Mouse (Mus musculus) stomach, embryonic 15.5 days (tissue): ENCODE measurements around the gene Klhdc2. TPM values are rescaled to one million over a fixed set of nuclear protein-coding genes. Genes with fewer than 3 reads are reported as not detected.
A peak's percentile ranks its signal among the peaks of the same experiment; 100 is the strongest.

Experiments used
- ATAC-seq: fragments of 200-750 bp; cut with Nextera tagmentation; 2 replicates; pipeline ENCODE4 v1.8.0; 2017; ENCODE audit warnings: low read depth, moderate number of reproducible peaks, moderate TSS enrichment; ENCODE audit not compliant: insufficient read depth, low FRiP score
- H3K27ac ChIP-seq: fragments of 300-500 bp; sonication (generic); 2 replicates; pipeline ENCODE4 v1.5.1; 2015; ENCODE audit warnings: mild to moderate bottlenecking, inconsistent platforms
- H3K27me3 ChIP-seq: fragments of 300-500 bp; sonication (generic); replicated peaks from 2 replicates; pipeline ENCODE4 v1.6.1; 2015; ENCODE audit warnings: inconsistent platforms
- H3K36me3 ChIP-seq: fragments of 300-500 bp; sonication (generic); 2 replicates; pipeline ENCODE4 v1.6.1; 2015; ENCODE audit warnings: inconsistent platforms
- H3K4me1 ChIP-seq: fragments of 300-500 bp; sonication (generic); 2 replicates; pipeline ENCODE4 v1.6.1; 2015; ENCODE audit warnings: inconsistent platforms
- H3K4me2 ChIP-seq: fragments of 300-500 bp; sonication (generic); 2 replicates; pipeline ENCODE4 v1.6.1; 2015; ENCODE audit warnings: mild to moderate bottlenecking, inconsistent platforms
- H3K4me3 ChIP-seq: fragments of 300-500 bp; sonication (generic); replicated peaks from 2 replicates; pipeline ENCODE4 v1.5.1; 2015; ENCODE audit warnings: inconsistent platforms
- H3K9ac ChIP-seq: fragments of 300-500 bp; sonication (generic); 2 replicates; pipeline ENCODE4 v1.6.1; 2015; ENCODE audit warnings: inconsistent platforms
- H3K9me3 ChIP-seq: fragments of 300-500 bp; sonication (generic); 2 replicates; pipeline ENCODE4 v1.6.1; 2016; ENCODE audit warnings: inconsistent platforms
- WGBS: fragments of 180-500 bp; shearing (Covaris S2); methylation state at CpG from one replicate; pipeline ENCODE4 v1.1.7; 2015; 5-methylcytosine and 5-hydroxymethylcytosine counted together
- polyA plus RNA-seq: library from polyadenylated mRNA; unstranded; fragments of >200 nt; fragmentation: Nextera tagmentation; extraction: Ambion mirVana; gene quantifications from 2 replicates; pipeline ENCODE4 v1.2.1, GENCODE M21; 2015

The Klhdc2 gene
- polyA plus RNA-seq, 1 experiment from 2014 or later, result 110 TPM

DNA sequence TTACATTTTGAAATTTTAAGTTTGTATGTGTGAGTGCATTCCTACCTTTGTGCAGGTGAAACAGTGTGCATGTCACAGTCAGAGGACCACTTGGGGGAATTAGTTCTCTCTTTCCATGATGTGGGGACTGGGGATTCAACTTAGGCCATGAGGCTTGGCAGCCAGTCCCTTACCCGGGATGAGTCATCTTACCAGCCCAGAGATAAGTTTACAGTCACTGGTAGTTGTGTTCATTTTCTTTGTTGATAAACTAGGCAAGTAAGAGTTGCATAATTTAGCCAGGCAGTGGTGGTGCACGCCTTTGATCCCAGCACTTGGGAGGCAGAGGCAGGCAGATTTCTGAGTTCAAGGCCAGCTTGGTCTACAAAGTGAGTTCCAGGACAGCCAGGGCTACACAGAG, 7.6 kb downstream of the Klhdc2 start:
- Histone ChIP-seq H3K4me1 (peaks cover 4% of the 10 kb centered on the region; the same call in 1 of the 2 replicates), H3K27ac (no peak overlapping the region), H3K4me3 (no peak overlapping the region), H3K4me2 (no peak overlapping the region), H3K9ac (no peak overlapping the region), H3K36me3 (peaks cover 59% of the 10 kb centered on the region), H3K27me3 (no peaks in the 10 kb centered on the region), H3K9me3 (no peaks in the 10 kb centered on the region)
- no peak for ATAC-seq
- 83% methylated on average over 2 of the region's 2 CpGs for WGBS

GRCm38 (mm10) chr12:69306333-69306732, 9.9 kb downstream of the Klhdc2 start:
- no peak overlapping the region for H3K27ac ChIP-seq
- no peak overlapping the region for H3K9ac ChIP-seq
- H3K27me3 ChIP-seq, result no peaks in the 10 kb centered on the region
- H3K4me2 ChIP-seq, result no peak overlapping the region
- no peaks in the 10 kb centered on the region for H3K4me1 ChIP-seq
- H3K36me3 ChIP-seq, result peaks cover 77% of the 10 kb centered on the region
- H3K9me3 ChIP-seq, result no peaks in the 10 kb centered on the region
- 93% methylated on average over 7 of the region's 7 CpGs for WGBS
- no peak for ATAC-seq
- no peak overlapping the region for H3K4me3 ChIP-seq

DNA sequence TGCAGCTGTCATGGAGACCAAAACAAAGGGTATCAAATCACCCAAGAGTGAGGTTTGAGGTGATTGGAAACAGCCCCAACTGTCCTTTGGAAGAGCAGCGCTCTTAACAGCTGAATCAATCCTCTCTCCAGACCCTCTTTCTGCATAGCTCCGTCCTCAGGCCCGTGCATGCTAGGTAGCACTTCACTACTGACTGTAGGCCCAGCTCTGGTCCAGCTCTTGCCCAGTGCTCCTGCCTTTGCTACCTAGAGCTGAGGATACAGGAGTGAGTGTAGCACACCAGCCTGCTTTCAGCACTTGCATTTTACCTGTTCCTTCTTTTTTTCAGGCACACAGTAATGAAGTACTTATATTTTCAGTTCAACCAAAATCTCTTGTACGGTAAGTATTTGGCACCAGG, 13.2 kb downstream of the Klhdc2 start:
- Histone ChIP-seq H3K27me3 (no peaks in the 10 kb centered on the region), H3K4me2 (no peak overlapping the region), H3K4me1 (no peaks in the 10 kb centered on the region), H3K9ac (no peak overlapping the region), H3K36me3 (peaks cover 69% of the 10 kb centered on the region), H3K27ac (no peak overlapping the region), H3K9me3 (no peaks in the 10 kb centered on the region), H3K4me3 (no peak overlapping the region)
- ATAC-seq, result no peak
- WGBS, result 95% methylated on average over 4 of the region's 4 CpGs

- ATAC-seq, result no peak
- Histone ChIP-seq H3K4me1 (no peaks in the 10 kb centered on the region), H3K4me3 (no peak overlapping the region), H3K9ac (no peak overlapping the region), H3K9me3 (no peaks in the 10 kb centered on the region), H3K27me3 (no peaks in the 10 kb centered on the region), H3K4me2 (no peak overlapping the region), H3K27ac (no peak overlapping the region), H3K36me3 (peaks cover 47% of the 10 kb centered on the region)
Measured at GRCm38 (mm10) chr12:69318431-69318830, 21.9 kb downstream of the Klhdc2 start.

- Histone ChIP-seq H3K4me1 (no peaks in the 10 kb centered on the region), H3K4me2 (no peak overlapping the region), H3K4me3 (no peak overlapping the region), H3K36me3 (peaks cover 29% of the 10 kb centered on the region; the same call in 1 of the 2 replicates), H3K27me3 (no peaks in the 10 kb centered on the region), H3K27ac (no peak overlapping the region), H3K9me3 (no peaks in the 10 kb centered on the region), H3K9ac (no peak overlapping the region)
- 93% methylated on average over 3 of the region's 3 CpGs for WGBS
- ATAC-seq, result no peak
Measured at GRCm38 (mm10) chr12:69331187-69331586, 34.7 kb downstream of the Klhdc2 start.

DNA sequence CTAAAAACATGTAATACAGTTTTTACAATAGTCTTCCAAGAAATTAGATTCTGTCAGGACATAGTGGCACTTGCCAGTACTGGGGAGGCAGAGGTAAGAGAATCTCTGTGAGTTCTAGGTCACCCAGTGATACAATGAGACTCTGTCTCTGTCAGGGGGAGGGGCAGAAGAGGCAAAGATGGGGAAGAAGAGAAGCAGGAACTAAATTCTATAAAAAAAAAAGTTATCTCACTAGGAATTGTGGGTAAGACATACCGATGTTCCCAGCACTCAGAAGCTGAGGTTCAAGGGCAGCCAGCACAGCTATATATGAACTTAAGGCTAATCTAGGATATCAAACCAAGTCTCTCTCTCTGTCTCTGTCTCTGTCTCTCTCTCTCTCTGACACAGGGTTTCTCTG, 35.7 kb downstream of the Klhdc2 start:
- WGBS, result 86% methylated on average over 1 of the region's 1 CpGs
- no peak for ATAC-seq
- no peak overlapping the region for H3K4me2 ChIP-seq
- H3K36me3 ChIP-seq, result peaks cover 33% of the 10 kb centered on the region; the same call in 1 of the 2 replicates
- no peak overlapping the region for H3K4me3 ChIP-seq
- no peak overlapping the region for H3K9ac ChIP-seq
- no peaks in the 10 kb centered on the region for H3K4me1 ChIP-seq
- no peaks in the 10 kb centered on the region for H3K9me3 ChIP-seq
- no peaks in the 10 kb centered on the region for H3K27me3 ChIP-seq
- no peak overlapping the region for H3K27ac ChIP-seq

GRCm38 (mm10) chr12:69333547-69333946, 37.1 kb downstream of the Klhdc2 start:
- Histone ChIP-seq H3K4me3 (no peak overlapping the region), H3K36me3 (peaks cover 28% of the 10 kb centered on the region; the same call in 1 of the 2 replicates), H3K27ac (no peak overlapping the region), H3K4me1 (no peaks in the 10 kb centered on the region), H3K9ac (no peak overlapping the region), H3K27me3 (no peaks in the 10 kb centered on the region), H3K4me2 (no peak overlapping the region), H3K9me3 (no peaks in the 10 kb centered on the region)
- WGBS, result 80% methylated on average over 2 of the region's 2 CpGs
- ATAC-seq, result no peak

DNA sequence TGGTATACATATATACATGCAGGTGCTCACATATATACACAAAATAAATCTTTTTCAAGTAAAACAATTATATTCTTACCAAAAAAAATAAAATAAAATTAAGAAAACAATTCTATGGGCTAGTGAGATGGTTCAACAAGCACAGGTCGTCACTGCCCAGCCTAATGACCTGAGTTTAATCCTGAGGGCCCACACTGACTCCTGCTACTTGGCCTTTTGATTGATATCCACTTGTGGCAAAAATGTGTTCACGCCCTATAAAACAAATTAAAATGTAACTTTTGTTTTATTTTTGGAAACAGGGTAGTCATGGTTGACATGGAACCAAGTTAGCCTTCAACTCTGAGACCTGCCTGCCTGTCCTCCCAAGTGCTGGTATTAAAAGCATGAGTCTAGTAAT, 53.4 kb downstream of the Klhdc2 start:
- ATAC-seq, result no peak
- Histone ChIP-seq H3K4me1 (no peaks in the 10 kb centered on the region), H3K4me2 (no peak overlapping the region), H3K36me3 (peaks cover 42% of the 10 kb centered on the region), H3K9ac (no peak overlapping the region), H3K27me3 (no peaks in the 10 kb centered on the region), H3K27ac (no peak overlapping the region), H3K9me3 (no peaks in the 10 kb centered on the region), H3K4me3 (no peak overlapping the region)
- 77% methylated on average over 2 of the region's 2 CpGs for WGBS

- WGBS, result 75% methylated on average over 1 of the region's 1 CpGs
- Histone ChIP-seq H3K9ac (no peak overlapping the region), H3K4me3 (no peak overlapping the region), H3K27ac (no peak overlapping the region), H3K4me1 (peaks cover 4% of the 10 kb centered on the region; the same call in 1 of the 2 replicates), H3K36me3 (peaks cover 33% of the 10 kb centered on the region), H3K27me3 (no peaks in the 10 kb centered on the region), H3K9me3 (no peaks in the 10 kb centered on the region), H3K4me2 (no peak overlapping the region)
- no peak for ATAC-seq
Measured at GRCm38 (mm10) chr12:69351685-69352084, 55.2 kb downstream of the Klhdc2 start.

- peak within 1 kb of the TSS; percentile 67 for H3K4me2 ChIP-seq
- peak; percentile 50 for ATAC-seq
- WGBS, result under 1% methylated on average over 45 of the region's 50 CpGs
Measured at GRCm38 (mm10) chr12:69356546-69357299, 60.2 kb downstream of the Klhdc2 start, which contains the start of gene Nemf. TSS of gene Nemf (minus strand) at chr12:69357165.

DNA sequence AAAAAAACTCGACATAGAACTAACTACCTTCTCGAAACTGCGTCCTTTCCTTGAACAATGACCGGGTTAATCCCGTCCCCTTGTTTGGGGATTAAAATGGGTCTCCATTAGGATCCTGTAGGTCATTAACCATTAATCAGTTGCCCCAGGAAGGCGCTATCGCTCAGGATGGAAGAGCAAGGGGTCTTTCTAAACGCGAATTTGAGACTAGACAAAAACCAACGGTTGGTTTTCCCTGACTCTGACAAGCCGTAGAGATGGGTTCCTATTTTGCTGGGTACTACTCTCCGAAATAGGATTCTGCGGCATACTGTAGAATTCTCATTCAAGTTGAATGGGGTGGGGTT, 60.8 kb downstream of the Klhdc2 start:
- H3K9ac ChIP-seq, result peak overlapping the region; percentile 20; the same call in 1 of the 2 replicates
- H3K9me3 ChIP-seq, result no peaks in the 10 kb centered on the region
- no peak for ATAC-seq
- H3K36me3 ChIP-seq, result peaks cover 7% of the 10 kb centered on the region
- H3K4me1 ChIP-seq, result peaks cover 5% of the 10 kb centered on the region; the same call in 1 of the 2 replicates
- peak overlapping the region; percentile 77; the same call in 1 of the 2 replicates for H3K27ac ChIP-seq
- H3K4me2 ChIP-seq, result peak overlapping the region; percentile 67
- H3K4me3 ChIP-seq, result peak overlapping the region; percentile 77
- WGBS, result 6% methylated on average over 13 of the region's 13 CpGs
- no peaks in the 10 kb centered on the region for H3K27me3 ChIP-seq

More at GRCm38 (mm10) chr12:69356546-69357299, 60.2 kb downstream of the Klhdc2 start, which contains the start of gene Nemf:
- H3K4me1 ChIP-seq, result peaks cover 4% of the 10 kb centered on the region; the same call in 1 of the 2 replicates
- peak within 1 kb of the TSS; percentile 81 for H3K9ac ChIP-seq
- H3K27ac ChIP-seq, result peak within 1 kb of the TSS; percentile 77
- peaks cover 7% of the 10 kb centered on the region for H3K36me3 ChIP-seq
- H3K27me3 ChIP-seq, result no peaks in the 10 kb centered on the region
- no peaks in the 10 kb centered on the region for H3K9me3 ChIP-seq
- peak within 1 kb of the TSS; percentile 77 for H3K4me3 ChIP-seq
